Mouse (Mus musculus) left cerebral cortex, postnatal 36 days (tissue): ENCODE data around the gene Cyp4f17. TPM values are rescaled to one million over a fixed set of nuclear protein-coding genes. Genes with fewer than 3 reads are reported as not detected.
"Not testable (repeated sequence)": the region's sequence is repeated elsewhere in the genome, so short reads cannot be mapped to it uniquely, and the experiment has no call there.

Experiments used
- DNase-seq, 2 experiments: peaks; one replicate each; pipeline ENCODE4 v3.0.0; 2021 to 2022; ENCODE audit warnings: low spot score in 2 of 2, mixed read lengths in 1 of 2
- intact Hi-C: fragments of 180-260 bp; cut with DNase I; formaldehyde crosslinking; loops from one replicate; pipeline ENCODE4 v1.15.1; 2025
- total RNA-seq, 2 experiments: library from RNA; stranded (reverse); gene quantifications; 2 replicates each; pipeline ENCODE4 v1.2.3; 2021

Cyp4f17 gene
- 1 to 10 TPM; 3.0 to 4.4 TPM for total RNA-seq

- DNase-seq = no peak
- intact Hi-C loops = no loop called here
These were observed at the start of gene Cyp4f17 for GRCm38 (mm10) chr17:32505851-32506728. Gene Cyp4f17 (plus strand): TSS chr17:32506050.

- intact Hi-C loops = no loop called here
- no peak for DNase-seq
These were observed 37.4 kb upstream of the Cyp4f17 start for GRCm38 (mm10) chr17:32468494-32468893.

DNA sequence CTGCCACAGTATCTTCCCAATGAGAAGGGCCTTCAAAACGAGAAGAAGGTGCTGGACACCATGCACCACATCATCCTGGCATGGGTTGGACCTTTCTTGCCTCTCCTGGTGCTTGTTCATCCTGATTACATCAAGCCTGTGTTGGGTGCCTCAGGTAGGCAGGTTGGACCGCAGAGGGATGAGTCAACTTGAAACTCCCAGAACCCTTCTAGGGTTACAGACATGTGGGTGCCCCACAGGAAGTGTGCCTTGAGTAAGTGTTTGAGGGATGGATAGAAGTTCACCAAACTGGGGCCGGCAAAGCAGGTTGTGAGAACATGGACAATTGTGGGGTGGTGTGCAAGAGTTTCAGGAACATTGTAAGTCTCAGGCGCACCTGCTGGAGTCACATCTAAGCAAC lies 35.1 kb upstream of the Cyp4f17 start:
- no peak for DNase-seq

DNA sequence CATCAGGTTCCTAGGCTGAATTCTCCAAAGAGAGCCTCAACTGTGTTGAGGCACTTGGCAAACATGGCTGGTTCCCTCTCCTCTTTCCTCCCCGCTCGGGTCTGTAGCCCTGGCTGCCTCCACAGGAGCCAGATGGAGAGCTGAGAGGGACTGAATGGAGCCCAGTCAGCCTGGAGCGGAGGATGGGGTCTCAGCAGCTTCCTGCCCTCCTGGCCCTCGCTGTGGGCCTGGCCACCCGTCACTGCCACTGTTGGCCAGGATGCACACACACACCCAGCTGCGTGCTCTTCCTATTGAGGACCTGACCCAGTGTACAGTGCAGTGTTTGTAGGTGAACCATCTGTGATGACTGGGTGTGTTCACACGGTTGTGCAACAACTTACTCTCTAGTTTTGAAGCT lies 33.7 kb upstream of the Cyp4f17 start:
- DNase-seq = no peak
- intact Hi-C loops = no loop called here

More for the DNA sequence above, 35.1 kb upstream of the Cyp4f17 start:
- intact Hi-C loops = no loop called here

- intact Hi-C loops = no loop called here
- DNase-seq = no peak
These were observed 30.8 kb upstream of the Cyp4f17 start for GRCm38 (mm10) chr17:32474954-32475560.

- intact Hi-C loops = no loop called here
- DNase-seq = no peak
These were observed 28.6 kb upstream of the Cyp4f17 start for GRCm38 (mm10) chr17:32477204-32477603.

- intact Hi-C loops = no loop called here
- DNase-seq = no peak
These were observed 27.1 kb upstream of the Cyp4f17 start for GRCm38 (mm10) chr17:32478727-32479126.

DNA sequence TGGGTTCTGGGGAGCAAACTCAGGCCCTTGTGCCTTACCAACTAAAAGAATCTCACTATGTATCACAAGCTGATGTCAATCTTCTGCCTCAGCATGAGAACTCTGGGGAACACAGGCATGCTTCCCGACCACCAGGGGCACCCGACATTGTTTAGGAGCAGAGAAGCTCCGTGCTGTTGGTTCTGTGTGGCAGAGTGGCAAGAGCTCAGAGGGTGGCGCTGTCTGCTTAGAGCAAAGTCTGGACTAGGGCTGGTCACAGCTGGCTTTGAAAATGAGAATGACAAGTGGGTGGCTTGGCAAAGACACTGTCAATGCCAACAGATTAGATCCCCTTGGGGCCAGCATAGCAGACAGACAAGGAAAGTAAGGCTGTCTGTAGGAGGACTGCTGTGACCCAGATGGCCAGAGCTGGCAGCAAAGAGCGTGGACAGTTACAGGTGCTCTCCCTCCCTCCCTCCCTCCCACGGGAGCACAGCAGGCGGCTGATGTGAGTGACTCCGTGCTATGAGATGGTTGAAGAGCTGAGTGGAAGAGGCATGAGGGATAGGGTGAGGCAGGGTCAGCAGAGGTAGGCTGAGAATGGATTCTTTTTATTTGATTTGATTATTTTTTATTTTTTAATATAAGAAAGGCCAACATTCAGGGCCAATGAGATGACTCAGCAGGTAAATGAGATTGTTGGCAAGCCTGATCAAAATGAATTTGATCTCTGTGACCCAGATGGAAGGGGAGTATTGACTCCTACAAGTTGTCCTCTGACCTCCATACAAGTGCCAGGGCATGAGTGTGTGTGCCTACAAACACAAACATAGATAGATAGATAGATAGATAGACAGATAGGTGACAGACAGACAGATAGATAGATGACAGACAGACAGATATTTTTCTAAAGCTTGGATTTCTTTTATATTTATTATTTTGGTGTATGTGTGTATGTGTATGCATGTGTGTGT lies 26.0 kb upstream of the Cyp4f17 start:
- no peak for DNase-seq
- intact Hi-C loops = no loop called here

DNA sequence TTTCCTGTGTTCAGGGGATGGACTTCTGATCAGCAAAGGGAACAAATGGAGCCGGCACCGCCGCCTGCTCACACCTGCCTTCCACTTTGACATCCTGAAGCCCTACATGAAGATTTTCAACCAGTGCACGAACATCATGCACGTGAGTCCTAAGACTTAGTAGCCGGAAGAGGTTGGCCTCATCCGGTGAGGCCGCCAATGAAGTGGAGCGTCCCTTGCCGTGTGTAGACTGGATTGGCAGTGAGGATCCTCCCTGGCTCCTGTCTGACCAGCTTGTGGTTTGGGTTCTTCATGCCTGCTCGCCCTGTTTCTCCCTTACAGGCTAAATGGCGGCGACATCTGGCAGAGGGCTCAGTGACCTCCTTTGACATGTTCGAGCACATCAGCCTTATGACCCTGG lies 24.1 kb upstream of the Cyp4f17 start:
- intact Hi-C loops = no loop called here
- no peak for DNase-seq

- DNase-seq = peak; percentile 22 to 26
- intact Hi-C loops = no loop called here
These were observed 22.6 kb upstream of the Cyp4f17 start for GRCm38 (mm10) chr17:32483200-32483599.

- intact Hi-C loops = loop anchor here (5.0 to 10.0 kb wide), 2 partner anchors 105 to 458 kb away; partner anchors contain the start of genes Hsf2bp, Rrp1b and Wiz
- no peak for DNase-seq
These were observed 13.4 kb upstream of the Cyp4f17 start for GRCm38 (mm10) chr17:32492349-32492980.

DNA sequence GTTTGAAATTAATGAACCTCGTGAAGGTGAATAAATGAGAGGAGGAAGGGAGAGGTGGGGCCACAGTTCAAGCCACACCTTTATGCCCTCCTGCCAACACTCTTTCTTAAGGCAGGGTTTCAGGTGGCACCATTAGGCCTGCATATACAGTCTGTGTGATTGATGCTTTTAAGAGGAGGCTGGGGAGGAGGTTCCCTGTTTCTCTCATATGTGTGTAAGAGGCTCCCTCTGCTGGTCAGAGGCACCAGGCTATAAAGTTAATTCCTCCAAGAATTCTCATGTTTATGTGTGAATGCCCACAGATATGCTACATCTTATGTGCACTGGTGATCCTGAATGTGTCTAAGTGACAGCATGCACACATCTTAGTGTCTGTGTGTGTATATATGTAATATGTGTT lies 11.2 kb upstream of the Cyp4f17 start:
- intact Hi-C loops = loop anchor here (2.0 to 10.0 kb wide), 3 partner anchors 107 to 460 kb away; partner anchors contain the start of genes Hsf2bp, Rrp1b and Wiz
- DNase-seq = peak; percentile 46 to 48

DNA sequence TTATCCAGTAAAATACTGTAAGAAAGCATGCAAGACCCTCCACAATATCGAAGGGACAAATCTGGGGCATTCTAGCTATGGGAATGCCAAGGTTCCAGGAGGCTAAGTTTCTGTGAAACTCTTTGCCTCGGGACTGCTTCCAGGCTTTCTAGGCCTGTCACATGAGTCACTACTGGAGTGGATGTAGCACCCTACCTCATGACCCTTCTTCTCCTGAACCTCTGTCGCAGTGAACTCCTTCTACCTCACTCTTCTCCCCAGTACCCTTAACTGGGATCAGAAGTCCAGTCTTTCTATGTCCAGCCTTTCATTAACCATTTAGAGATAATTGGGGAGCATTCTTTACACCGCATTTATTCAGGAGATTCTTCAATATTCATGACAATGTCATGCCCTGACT lies 5.3 kb upstream of the Cyp4f17 start:
- intact Hi-C loops, DNase-seq: not testable (repeated sequence)

DNA sequence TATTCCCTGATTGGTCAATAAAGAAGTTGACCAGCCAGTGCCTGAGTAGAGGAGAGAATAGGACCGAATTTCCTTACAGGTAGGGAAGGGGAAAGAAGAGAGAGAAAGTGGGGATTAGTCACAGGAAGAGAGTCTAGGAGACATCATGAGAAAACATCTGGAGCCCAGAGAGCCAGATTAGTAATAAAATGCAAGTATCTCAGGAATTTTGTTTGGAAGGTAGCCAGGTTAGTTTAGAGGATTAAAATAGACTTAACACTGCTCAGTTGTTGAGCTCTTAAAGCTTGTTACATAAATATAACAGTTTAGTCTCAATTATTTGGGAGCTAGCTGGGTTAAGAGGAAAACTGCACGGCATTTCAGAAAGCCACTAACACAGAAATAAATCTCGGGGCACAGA lies 4.8 kb upstream of the Cyp4f17 start:
- intact Hi-C loops = no loop called here
- DNase-seq = no peak

DNA sequence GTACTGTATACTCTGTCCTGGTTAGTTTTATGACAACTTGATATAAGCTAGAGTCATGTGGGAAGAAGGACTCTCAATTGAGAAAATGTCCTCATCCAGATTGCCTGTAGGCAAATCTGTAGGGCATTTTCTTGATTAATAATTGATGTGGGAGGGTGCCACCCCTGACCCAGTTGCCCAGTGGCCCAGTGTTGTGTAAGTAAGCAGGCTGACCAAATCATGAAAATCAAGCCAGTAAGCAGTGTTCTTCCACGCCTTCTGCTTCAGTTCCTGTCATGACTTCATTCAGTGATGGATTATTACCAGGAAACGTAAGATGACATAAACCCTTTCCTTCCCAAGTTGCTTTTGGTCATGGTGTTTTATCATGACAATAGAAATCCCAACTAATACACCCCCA lies 2.7 kb upstream of the Cyp4f17 start:
- DNase-seq = no peak
- intact Hi-C loops = no loop called here

DNA sequence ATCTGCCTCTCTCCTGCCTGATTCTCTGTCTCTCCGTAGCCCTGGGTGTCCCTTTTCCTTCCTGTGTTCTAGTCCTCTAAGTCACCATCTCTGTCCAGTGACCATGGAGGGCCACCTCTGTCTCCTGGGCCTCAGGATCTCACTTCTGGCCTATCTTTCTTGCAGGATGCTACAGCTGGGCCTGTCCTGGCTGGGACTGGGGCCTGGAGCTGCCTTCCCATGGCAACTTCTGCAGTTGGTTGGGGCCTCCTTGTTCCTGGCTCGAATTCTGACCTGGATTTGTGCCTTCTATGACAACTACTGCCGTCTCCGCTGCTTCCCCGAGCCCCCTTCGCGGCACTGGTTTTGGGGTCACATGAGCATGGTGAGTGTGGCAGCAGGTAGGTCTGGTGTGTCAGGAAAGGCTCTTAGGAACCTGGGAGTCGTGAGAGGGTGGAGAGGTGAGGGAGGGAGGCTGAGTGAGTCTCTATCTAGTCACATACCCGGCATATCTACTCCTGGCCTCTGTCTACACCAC lies 937 bp downstream of the Cyp4f17 start:
- intact Hi-C loops = no loop called here
- no peak for DNase-seq

DNA sequence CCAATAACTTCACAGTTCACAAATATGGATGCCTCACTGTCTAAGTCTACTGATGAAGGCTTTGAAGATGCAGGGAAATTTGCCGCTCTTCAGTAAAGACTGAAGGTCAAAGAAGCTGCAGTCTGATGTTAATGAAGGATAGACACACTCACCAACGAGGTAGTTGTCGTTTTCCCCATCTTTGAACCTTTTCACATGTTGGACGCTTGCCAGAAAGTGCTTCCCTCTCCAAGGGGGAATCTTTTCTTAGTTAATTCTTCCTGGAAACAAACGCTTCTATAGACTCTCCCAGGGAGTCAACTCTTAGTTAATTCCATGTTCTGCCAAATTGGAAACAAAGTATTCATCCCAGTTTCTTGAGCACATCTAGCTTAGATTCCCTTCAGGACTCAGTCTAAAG lies 10.3 kb downstream of the Cyp4f17 start:
- no peak for DNase-seq
- intact Hi-C loops = no loop called here

GRCm38 (mm10) chr17:32521981-32522380 lies 16.1 kb downstream of the Cyp4f17 start:
- intact Hi-C loops = no loop called here

DNA sequence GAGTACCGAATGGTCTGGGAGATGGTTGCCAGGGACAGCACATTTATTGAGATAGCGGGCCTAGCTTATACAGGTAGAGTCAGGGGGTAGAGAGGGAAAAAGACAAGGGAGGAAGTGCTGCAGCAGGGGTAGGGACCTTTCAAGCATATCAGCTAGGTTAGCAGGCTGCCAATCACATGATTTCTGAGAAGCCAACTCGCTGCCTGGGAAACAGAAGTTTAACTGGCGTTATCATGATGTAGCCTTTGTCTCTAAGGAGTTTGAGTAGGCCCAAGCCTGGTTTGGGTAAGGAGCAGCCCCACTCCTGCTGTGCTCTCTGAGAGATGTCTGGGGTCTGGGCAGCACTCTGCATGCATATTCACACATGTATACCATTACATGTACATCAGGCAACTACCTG lies 16.5 kb downstream of the Cyp4f17 start:
- DNase-seq = no peak
- intact Hi-C loops = no loop called here

More at GRCm38 (mm10) chr17:32521981-32522380, 16.1 kb downstream of the Cyp4f17 start:
- no peak for DNase-seq
